Mouse (Mus musculus) bone marrow macrophage, adult 2 months (primary cell): Measurements from ENCODE around the gene 2810004N23Rik.

Source experiments
- CTCF ChIP-seq: IDR thresholded peaks from 2 replicates; pipeline ENCODE4 v1.5.1; 2012; ENCODE audit warnings: low read depth, mild to moderate bottlenecking, low read length, moderate library complexity
- POLR2A ChIP-seq: IDR thresholded peaks from 2 replicates; pipeline ENCODE4 v1.6.1; 2012; ENCODE audit warnings: mild to moderate bottlenecking, low read depth, low read length, borderline replicate concordance

- TF ChIP-seq CTCF (no peak), POLR2A (no peak)
Observed at GRCm38 (mm10) chr8:124800542-124800941, 62.4 kb downstream of the 2810004N23Rik start.
